Mouse (Mus musculus) embryonic fibroblast, embryonic 13.5 days (primary cell): ENCODE data around the gene Zmynd19. TPM values are rescaled to one million over a fixed set of nuclear protein-coding genes. Genes with fewer than 3 reads are reported as not detected.
A peak's percentile ranks its signal among the peaks of the same experiment; 100 is the strongest.

ENCODE experiments used
- H3K27ac ChIP-seq: 2 replicates; pipeline ENCODE4 v1.5.1; 2012; ENCODE audit warnings: low read length, control low read depth, inconsistent platforms; ENCODE audit not compliant: insufficient read depth
- H3K4me1 ChIP-seq: 2 replicates; pipeline ENCODE4 v1.6.1; 2011; ENCODE audit warnings: low read length; ENCODE audit not compliant: control insufficient read depth, insufficient read depth
- H3K4me3 ChIP-seq: 2 replicates; pipeline ENCODE4 v1.5.1; 2011; ENCODE audit warnings: mild to moderate bottlenecking, control low read depth, low read length; ENCODE audit not compliant: insufficient read depth
- CTCF ChIP-seq: IDR thresholded peaks from 2 replicates; pipeline ENCODE4 v1.5.1; 2011; ENCODE audit warnings: mild to moderate bottlenecking, control low read depth, low read length, moderate library complexity, borderline replicate concordance; ENCODE audit not compliant: insufficient read depth
- POLR2A ChIP-seq: IDR thresholded peaks from 2 replicates; pipeline ENCODE4 v1.6.1; 2011; ENCODE audit warnings: low read depth, mild to moderate bottlenecking, control low read depth, low read length, moderate library complexity
- polyA plus RNA-seq: library from polyadenylated mRNA; stranded (reverse); fragments of >200 nt; gene quantifications from 2 replicates; pipeline ENCODE4 v1.2.4, GENCODE M21; 2011; ENCODE audit warnings: low read depth; ENCODE audit not compliant: missing spikeins, insufficient read length

Zmynd19 gene
- polyA plus RNA-seq, 1 experiment = 28.7 TPM

GRCm38 (mm10) chr2:24918930-24919838 is 30.4 kb upstream of the Zmynd19 start, which contains the start of gene Ehmt1:
TSS of gene Ehmt1 (minus strand) at chr2:24919614.
- H3K27ac ChIP-seq = peak within 1 kb of the TSS; percentile 65
- H3K4me1 ChIP-seq = no peaks in the 10 kb centered on the region
- TF ChIP-seq POLR2A = peak; percentile 88
- no peak for TF ChIP-seq CTCF
- peak within 1 kb of the TSS; percentile 94 for H3K4me3 ChIP-seq

GRCm38 (mm10) chr2:24919839-24920175 is 29.8 kb upstream of the Zmynd19 start:
- Histone ChIP-seq H3K4me3 (peak overlapping the region; percentile 66), H3K27ac (no peak overlapping the region), H3K4me1 (no peaks in the 10 kb centered on the region)
- TF ChIP-seq POLR2A (no peak), CTCF (no peak)

- TF ChIP-seq CTCF (no peak), POLR2A (no peak)
- Histone ChIP-seq H3K27ac (no peak overlapping the region), H3K4me3 (no peak overlapping the region), H3K4me1 (no peaks in the 10 kb centered on the region)
Observed at GRCm38 (mm10) chr2:24923561-24923960, 26.0 kb upstream of the Zmynd19 start.

GRCm38 (mm10) chr2:24925284-24925683 is 24.3 kb upstream of the Zmynd19 start:
- Histone ChIP-seq H3K4me3 (no peak overlapping the region), H3K27ac (no peak overlapping the region), H3K4me1 (no peaks in the 10 kb centered on the region)
- no peak for TF ChIP-seq POLR2A
- TF ChIP-seq CTCF = no peak

- H3K27ac ChIP-seq = no peak overlapping the region
- TF ChIP-seq CTCF = no peak
- TF ChIP-seq POLR2A = no peak
Observed at GRCm38 (mm10) chr2:24926345-24926964, 23.1 kb upstream of the Zmynd19 start.

GRCm38 (mm10) chr2:24926965-24927358 is 22.6 kb upstream of the Zmynd19 start:
- TF ChIP-seq CTCF = no peak
- no peak for TF ChIP-seq POLR2A
- H3K4me3 ChIP-seq = no peak overlapping the region
- H3K4me1 ChIP-seq = no peaks in the 10 kb centered on the region
- no peak overlapping the region for H3K27ac ChIP-seq

More at GRCm38 (mm10) chr2:24926345-24926964, 23.1 kb upstream of the Zmynd19 start:
- Histone ChIP-seq H3K4me1 (no peaks in the 10 kb centered on the region), H3K4me3 (no peak overlapping the region)

- no peak overlapping the region for H3K4me3 ChIP-seq
- H3K27ac ChIP-seq = no peak overlapping the region
- H3K4me1 ChIP-seq = no peaks in the 10 kb centered on the region
- no peak for TF ChIP-seq POLR2A
- TF ChIP-seq CTCF = no peak
Observed at GRCm38 (mm10) chr2:24927810-24928479, 21.6 kb upstream of the Zmynd19 start.

GRCm38 (mm10) chr2:24929119-24929518 is 20.5 kb upstream of the Zmynd19 start:
- no peak overlapping the region for H3K27ac ChIP-seq
- H3K4me1 ChIP-seq = no peaks in the 10 kb centered on the region
- H3K4me3 ChIP-seq = no peak overlapping the region
- TF ChIP-seq CTCF (no peak), POLR2A (no peak)

- no peak overlapping the region for H3K4me3 ChIP-seq
- TF ChIP-seq CTCF = no peak
- no peak overlapping the region for H3K27ac ChIP-seq
- no peaks in the 10 kb centered on the region for H3K4me1 ChIP-seq
Observed at GRCm38 (mm10) chr2:24929593-24929992, 20.0 kb upstream of the Zmynd19 start.

GRCm38 (mm10) chr2:24934441-24934963 is 15.1 kb upstream of the Zmynd19 start:
- Histone ChIP-seq H3K27ac (no peak overlapping the region), H3K4me1 (no peaks in the 10 kb centered on the region), H3K4me3 (peak overlapping the region; percentile 74)
- TF ChIP-seq POLR2A = no peak
- no peak for TF ChIP-seq CTCF
